Mouse (Mus musculus) lung, postnatal 0 days (tissue): ENCODE results near the gene Ttc39a.

ENCODE experiments used
- CTCF ChIP-seq: IDR thresholded peaks from 2 replicates; pipeline ENCODE4 v1.5.1; 2016; ENCODE audit warnings: antibody characterized with exemption, mild to moderate bottlenecking
- EP300 ChIP-seq: IDR thresholded peaks from 2 replicates; pipeline ENCODE4 v1.6.1; 2016; ENCODE audit warnings: antibody characterized with exemption, mild to moderate bottlenecking, control low read depth

GRCm38 (mm10) chr4:109437913-109438878, 31.8 kb downstream of the Ttc39a start:
- TF ChIP-seq EP300: no peak
- TF ChIP-seq CTCF: peak; percentile 91
